Mouse (Mus musculus) forebrain, embryonic 13.5 days (tissue): Measurements from ENCODE around the gene Ttpal. TPM values are rescaled to one million over a fixed set of nuclear protein-coding genes. Genes with fewer than 3 reads are reported as not detected.

Source experiments
- ATAC-seq: fragments of 200-750 bp; cut with Nextera tagmentation; 2 replicates; pipeline ENCODE4 v1.8.0; 2017
- H3K27ac ChIP-seq: fragments of 300-500 bp; sonication (generic); 2 replicates; pipeline ENCODE4 v1.5.1; 2015; ENCODE audit warnings: inconsistent platforms, mild to moderate bottlenecking, moderate library complexity
- H3K27me3 ChIP-seq: fragments of 300-500 bp; sonication (generic); 2 replicates; pipeline ENCODE4 v1.6.1; 2015; ENCODE audit warnings: mild to moderate bottlenecking, inconsistent platforms
- H3K36me3 ChIP-seq: fragments of 300-500 bp; sonication (generic); 2 replicates; pipeline ENCODE4 v1.6.1; 2015; ENCODE audit warnings: mild to moderate bottlenecking, inconsistent platforms; ENCODE audit not compliant: poor library complexity, severe bottlenecking
- H3K4me1 ChIP-seq: fragments of 300-500 bp; sonication (generic); 2 replicates; pipeline ENCODE4 v1.6.1; 2015; ENCODE audit warnings: inconsistent platforms
- H3K4me2 ChIP-seq: fragments of 300-500 bp; sonication (generic); 2 replicates; pipeline ENCODE4 v1.6.1; 2015; ENCODE audit warnings: inconsistent platforms, mild to moderate bottlenecking, moderate library complexity
- H3K4me3 ChIP-seq: fragments of 300-500 bp; sonication (generic); 2 replicates; pipeline ENCODE4 v1.5.1; 2015; ENCODE audit warnings: mild to moderate bottlenecking, inconsistent platforms
- H3K9ac ChIP-seq: fragments of 300-500 bp; sonication (generic); 2 replicates; pipeline ENCODE4 v1.6.1; 2015; ENCODE audit warnings: mild to moderate bottlenecking, inconsistent platforms
- H3K9me3 ChIP-seq: fragments of 300-500 bp; sonication (generic); replicated peaks from 2 replicates; pipeline ENCODE4 v1.6.1; 2016; ENCODE audit warnings: inconsistent platforms
- WGBS: fragments of 180-500 bp; shearing (Covaris S2); methylation state at CpG from one replicate; pipeline ENCODE4 v1.1.7; 2015; 5-methylcytosine and 5-hydroxymethylcytosine counted together
- polyA plus RNA-seq: library from polyadenylated mRNA; unstranded; fragments of >200 nt; fragmentation: Nextera tagmentation; extraction: Ambion mirVana; gene quantifications from 2 replicates; pipeline ENCODE4 v1.2.1, GENCODE M21; 2015

Gene Ttpal
- polyA plus RNA-seq = 39.3 and 44.9 TPM in 2 replicates

GRCm38 (mm10) chr2:163602101-163602971, at the start of gene Ttpal:
Gene Ttpal, plus strand, starts transcription at chr2:163602314.
- peaks cover 13% of the 10 kb centered on the region for H3K4me1 ChIP-seq
- peak within 1 kb of the TSS; percentile 91 for H3K9ac ChIP-seq
- peak; percentile 96 for ATAC-seq
- H3K9me3 ChIP-seq = no peaks in the 10 kb centered on the region
- H3K4me2 ChIP-seq = peak within 1 kb of the TSS; percentile 98
- WGBS = under 1% methylated on average over 57 of the region's 57 CpGs
- no peaks in the 10 kb centered on the region for H3K27me3 ChIP-seq
- H3K36me3 ChIP-seq = 0 out of 2 replicates have a peak, but pooled peaks cover 2% of the 10 kb centered on the region
- H3K4me3 ChIP-seq = peak within 1 kb of the TSS; percentile 71
- H3K27ac ChIP-seq = peak within 1 kb of the TSS; percentile 87

GRCm38 (mm10) chr2:163552518-163552929, 49.6 kb upstream of the Ttpal start:
- no peaks in the 10 kb centered on the region for H3K9me3 ChIP-seq
- H3K27ac ChIP-seq = no peak overlapping the region
- H3K4me1 ChIP-seq = 0 out of 2 replicates have a peak, but pooled peaks cover 3% of the 10 kb centered on the region
- no peak overlapping the region for H3K4me2 ChIP-seq
- no peaks in the 10 kb centered on the region for H3K27me3 ChIP-seq
- no peak for ATAC-seq
- no peak overlapping the region for H3K4me3 ChIP-seq
- H3K36me3 ChIP-seq = no peaks in the 10 kb centered on the region
- 83% methylated on average over 8 of the region's 8 CpGs for WGBS
- no peak overlapping the region for H3K9ac ChIP-seq

- WGBS = 83% methylated on average over 4 of the region's 4 CpGs
- H3K9ac ChIP-seq = no peak overlapping the region
- no peaks in the 10 kb centered on the region for H3K9me3 ChIP-seq
- no peak overlapping the region for H3K4me3 ChIP-seq
- no peak overlapping the region for H3K4me2 ChIP-seq
- no peaks in the 10 kb centered on the region for H3K36me3 ChIP-seq
- H3K27me3 ChIP-seq = no peaks in the 10 kb centered on the region
- no peak overlapping the region for H3K27ac ChIP-seq
- 0 out of 2 replicates have a peak, but pooled peaks cover 3% of the 10 kb centered on the region for H3K4me1 ChIP-seq
- no peak for ATAC-seq
Observed at GRCm38 (mm10) chr2:163554425-163554982, 47.6 kb upstream of the Ttpal start.

- no peaks in the 10 kb centered on the region for H3K27me3 ChIP-seq
- no peaks in the 10 kb centered on the region for H3K4me1 ChIP-seq
- no peak for ATAC-seq
- no peak overlapping the region for H3K4me2 ChIP-seq
- H3K36me3 ChIP-seq = no peaks in the 10 kb centered on the region
- no peak overlapping the region for H3K9ac ChIP-seq
- no peaks in the 10 kb centered on the region for H3K9me3 ChIP-seq
- no peak overlapping the region for H3K4me3 ChIP-seq
- WGBS = 88% methylated on average over 6 of the region's 6 CpGs
- H3K27ac ChIP-seq = no peak overlapping the region
Observed at GRCm38 (mm10) chr2:163554996-163555395, 47.1 kb upstream of the Ttpal start.

- no peaks in the 10 kb centered on the region for H3K9me3 ChIP-seq
- H3K9ac ChIP-seq = no peak overlapping the region
- H3K4me1 ChIP-seq = no peaks in the 10 kb centered on the region
- no peak overlapping the region for H3K4me3 ChIP-seq
- no peak for ATAC-seq
- H3K36me3 ChIP-seq = no peaks in the 10 kb centered on the region
- H3K4me2 ChIP-seq = no peak overlapping the region
- H3K27ac ChIP-seq = no peak overlapping the region
- H3K27me3 ChIP-seq = no peaks in the 10 kb centered on the region
- WGBS = 84% methylated on average over 13 of the region's 13 CpGs
Observed at GRCm38 (mm10) chr2:163555417-163555816, 46.7 kb upstream of the Ttpal start.

GRCm38 (mm10) chr2:163558548-163558947, 43.6 kb upstream of the Ttpal start:
- Histone ChIP-seq H3K4me1 (no peaks in the 10 kb centered on the region), H3K36me3 (no peaks in the 10 kb centered on the region), H3K9ac (no peak overlapping the region), H3K4me2 (no peak overlapping the region), H3K4me3 (no peak overlapping the region), H3K9me3 (no peaks in the 10 kb centered on the region), H3K27ac (no peak overlapping the region), H3K27me3 (no peaks in the 10 kb centered on the region)
- ATAC-seq = no peak
- 69% methylated on average over 1 of the region's 1 CpGs for WGBS

- Histone ChIP-seq H3K27ac (no peak overlapping the region), H3K9me3 (no peaks in the 10 kb centered on the region), H3K4me1 (no peaks in the 10 kb centered on the region), H3K9ac (no peak overlapping the region), H3K36me3 (no peaks in the 10 kb centered on the region), H3K4me3 (no peak overlapping the region), H3K4me2 (no peak overlapping the region), H3K27me3 (no peaks in the 10 kb centered on the region)
- ATAC-seq = no peak
- WGBS = 84% methylated on average over 5 of the region's 5 CpGs
Observed at GRCm38 (mm10) chr2:163559236-163559635, 42.9 kb upstream of the Ttpal start.

GRCm38 (mm10) chr2:163560247-163560646, 41.9 kb upstream of the Ttpal start:
- no peak for ATAC-seq
- 83% methylated on average over 3 of the region's 3 CpGs for WGBS
- H3K9me3 ChIP-seq = no peaks in the 10 kb centered on the region
- no peak overlapping the region for H3K27ac ChIP-seq
- no peak overlapping the region for H3K4me3 ChIP-seq
- no peak overlapping the region for H3K4me2 ChIP-seq
- no peak overlapping the region for H3K9ac ChIP-seq
- 0 out of 2 replicates have a peak, but pooled peaks cover 2% of the 10 kb centered on the region for H3K27me3 ChIP-seq
- no peaks in the 10 kb centered on the region for H3K36me3 ChIP-seq
- H3K4me1 ChIP-seq = no peaks in the 10 kb centered on the region

- Histone ChIP-seq H3K9ac (no peak overlapping the region), H3K36me3 (no peaks in the 10 kb centered on the region), H3K27me3 (0 out of 2 replicates have a peak, but pooled peaks cover 3% of the 10 kb centered on the region), H3K27ac (no peak overlapping the region), H3K9me3 (no peaks in the 10 kb centered on the region), H3K4me3 (no peak overlapping the region), H3K4me2 (no peak overlapping the region), H3K4me1 (no peaks in the 10 kb centered on the region)
- no peak for ATAC-seq
- 78% methylated on average over 13 of the region's 13 CpGs for WGBS
Observed at GRCm38 (mm10) chr2:163561258-163561948, 40.7 kb upstream of the Ttpal start.

- no peak for ATAC-seq
- Histone ChIP-seq H3K36me3 (no peaks in the 10 kb centered on the region), H3K4me3 (no peak overlapping the region), H3K9ac (no peak overlapping the region), H3K4me2 (no peak overlapping the region), H3K4me1 (no peaks in the 10 kb centered on the region), H3K27ac (no peak overlapping the region), H3K9me3 (no peaks in the 10 kb centered on the region), H3K27me3 (0 out of 2 replicates have a peak, but pooled peaks cover 3% of the 10 kb centered on the region)
- WGBS = 32% methylated on average over 8 of the region's 8 CpGs
Observed at GRCm38 (mm10) chr2:163564646-163565045, 37.5 kb upstream of the Ttpal start.

- Histone ChIP-seq H3K4me3 (no peak overlapping the region), H3K36me3 (no peaks in the 10 kb centered on the region), H3K27ac (no peak overlapping the region), H3K27me3 (no peaks in the 10 kb centered on the region; the same call in 1 of the 2 replicates), H3K9ac (no peak overlapping the region), H3K9me3 (no peaks in the 10 kb centered on the region), H3K4me1 (no peaks in the 10 kb centered on the region), H3K4me2 (no peak overlapping the region)
- 86% methylated on average over 3 of the region's 3 CpGs for WGBS
- no peak for ATAC-seq
Observed at GRCm38 (mm10) chr2:163574321-163574720, 27.8 kb upstream of the Ttpal start.

- no peaks in the 10 kb centered on the region for H3K4me1 ChIP-seq
- no peak overlapping the region for H3K4me2 ChIP-seq
- no peak for ATAC-seq
- no peak overlapping the region for H3K4me3 ChIP-seq
- WGBS = 56% methylated on average over 11 of the region's 11 CpGs
- no peaks in the 10 kb centered on the region; the same call in 1 of the 2 replicates for H3K27me3 ChIP-seq
- no peaks in the 10 kb centered on the region for H3K36me3 ChIP-seq
- H3K9me3 ChIP-seq = no peaks in the 10 kb centered on the region
- H3K9ac ChIP-seq = no peak overlapping the region
- H3K27ac ChIP-seq = no peak overlapping the region
Observed at GRCm38 (mm10) chr2:163575248-163575647, 26.9 kb upstream of the Ttpal start.
